Mouse (Mus musculus): ENCODE measurements around the gene Hs2st1.

DNA sequence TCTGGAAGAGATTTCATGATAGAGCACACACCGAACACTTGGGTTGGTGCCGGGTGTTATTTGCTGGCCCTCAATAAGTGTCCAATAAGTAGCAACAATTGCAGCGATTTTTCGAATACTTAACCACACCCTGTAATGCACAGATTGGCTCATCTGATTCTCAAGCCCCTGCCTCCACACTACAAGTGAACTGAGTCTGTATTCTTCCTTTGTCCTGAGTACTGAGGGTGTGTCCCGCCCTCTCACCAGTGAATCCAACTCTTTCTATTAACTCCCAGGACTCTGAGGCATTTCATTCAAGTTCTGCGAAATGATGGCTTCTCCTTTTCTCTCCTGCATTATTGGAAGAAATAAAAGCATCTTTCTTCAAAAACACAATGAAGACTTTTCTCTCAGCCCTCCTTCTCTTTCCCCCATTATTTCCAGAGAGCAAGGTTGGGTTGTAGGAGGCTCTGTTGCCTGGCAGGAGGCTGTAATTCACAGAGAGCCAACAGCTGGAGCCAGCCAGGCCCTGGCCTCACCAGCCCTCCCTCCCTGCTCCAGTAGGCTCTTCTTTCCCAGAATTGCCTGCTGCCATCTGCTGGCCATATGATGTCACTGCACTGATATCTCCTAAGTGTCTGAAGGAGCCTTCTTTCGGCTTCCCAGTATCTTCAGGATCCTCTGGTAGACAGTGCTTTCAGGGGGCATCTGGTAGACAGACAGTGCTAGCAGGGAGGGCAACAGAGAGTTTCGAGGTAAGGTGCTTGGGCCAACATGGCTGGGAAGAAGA is 46.9 kb upstream of the Hs2st1 start:
- TF ChIP-seq CTCF (IDR thresholded peaks at IDR 0.05; ENCODE audit: control insufficient read depth, insufficient read depth, insufficient replicate concordance, low read depth, low read length): peak; percentile 72; the same call in 1 of the 2 replicates
- TF ChIP-seq POLR2A (IDR thresholded peaks at IDR 0.05; ENCODE audit: control insufficient read depth, low read depth, low read length): no peak
